Comparison of ENCODE assay signal across 9 mouse cellular contexts in genomic region chr7:28583570-28584344, GRCm38 (mm10). TPM values are rescaled to one million over a fixed set of nuclear protein-coding genes. Genes with fewer than 3 reads are reported as not detected.
DNase-seq lines count a peak whose midpoint lies in the region; ATAC-seq and TF ChIP-seq lines count a peak whose summit lies in the region.
"Had no signal": no experiment of that assay in that cellular context is flagged by ENCODE, and none has a peak within 500 bp of the region (broad histone marks: within the 10 kb centered on the region; RNA-seq: fewer than 3 reads in every experiment).

No protein-coding gene starts in this region.

- no peaks in the 10 kb centered on the region for H3K36me3 ChIP-seq in embryonic facial prominence, embryonic 15.5 days
- H3K36me3 ChIP-seq in neural tube, embryonic 14.5 days (ENCODE audit: control insufficient read depth, insufficient read depth, low read length): no peaks in the 10 kb centered on the region

- no peak for ATAC-seq in embryonic facial prominence, embryonic 15.5 days (ENCODE audit: insufficient number of reproducible peaks, low FRiP score, low TSS enrichment, low read depth)
- 0 out of 2 replicates have a peak, but pooled peaks have one; percentile 12 for ATAC-seq in neural tube, embryonic 14.5 days (ENCODE audit: low read depth)

- H3K4me1 ChIP-seq in embryonic facial prominence, embryonic 15.5 days: peaks cover 75% of the 10 kb centered on the region
- peaks cover 13% of the 10 kb centered on the region for H3K4me1 ChIP-seq in neural tube, embryonic 14.5 days (ENCODE audit: control insufficient read depth, insufficient read depth, low read length)

- no peak overlapping the region for H3K9ac ChIP-seq in embryonic facial prominence, embryonic 15.5 days
- no peak overlapping the region; the same call in 1 of the 2 replicates for H3K9ac ChIP-seq in neural tube, embryonic 14.5 days (replicated peaks; ENCODE audit: low read depth, low read length)
- H3K9ac ChIP-seq: limb, embryonic 13.5 days had no signal

- no peaks in the 10 kb centered on the region for H3K9me3 ChIP-seq in embryonic facial prominence, embryonic 15.5 days (replicated peaks)
- H3K9me3 ChIP-seq in neural tube, embryonic 14.5 days (ENCODE audit: control insufficient read depth, low read length): no peaks in the 10 kb centered on the region
- H3K9me3 ChIP-seq: limb, embryonic 13.5 days had no signal

- H3K27ac ChIP-seq in layer of hippocampus, adult 2 months: peak overlapping the region; percentile 91
- 0 out of 2 replicates have a peak overlapping the region, but pooled peaks have one; percentile 35 for H3K27ac ChIP-seq in embryonic facial prominence, embryonic 15.5 days (replicated peaks)
- H3K27ac ChIP-seq in neural tube, embryonic 14.5 days (ENCODE audit: low read depth, low read length): no peak overlapping the region; the same call in 1 of the 2 replicates
- H3K27ac ChIP-seq: limb, embryonic 13.5 days had no signal

- no peak overlapping the region for H3K4me3 ChIP-seq in layer of hippocampus, adult 2 months
- no peak overlapping the region for H3K4me3 ChIP-seq in embryonic facial prominence, embryonic 15.5 days (replicated peaks)
- H3K4me3 ChIP-seq in neural tube, embryonic 14.5 days (ENCODE audit: low read depth, low read length): no peak overlapping the region
- H3K4me3 ChIP-seq: limb, embryonic 13.5 days had no signal

- no peaks in the 10 kb centered on the region for H3K27me3 ChIP-seq in embryonic facial prominence, embryonic 15.5 days
- H3K27me3 ChIP-seq in neural tube, embryonic 14.5 days (ENCODE audit: control insufficient read depth, insufficient read depth, low read length): no peaks in the 10 kb centered on the region
- H3K27me3 ChIP-seq: limb, embryonic 13.5 days had no signal

- H3K4me2 ChIP-seq in embryonic facial prominence, embryonic 15.5 days (replicated peaks): no peak overlapping the region
- H3K4me2 ChIP-seq in neural tube, embryonic 14.5 days (ENCODE audit: low read depth, low read length): no peak overlapping the region
- H3K4me2 ChIP-seq: limb, embryonic 13.5 days had no signal

- peak in 1 of 2 experiments; percentile 42 for DNase-seq in layer of hippocampus, adult 2 months (ENCODE audit: low spot score in 2 of 2)
- DNase-seq in layer of hippocampus, adult 9-10 months (ENCODE audit: low spot score): no peak
- peak; percentile 81 for DNase-seq in liver
- DNase-seq in adrenal gland, postnatal 10 days: no peak
- DNase-seq in urinary bladder, postnatal 4 days (ENCODE audit: low spot score in 2 of 2): no peak

- no peak for TF ChIP-seq CTCF in layer of hippocampus, adult 2 months (conservative IDR thresholded peaks at IDR 0.05)

- 65% methylated on average over 8 of the region's 8 CpGs for WGBS in embryonic facial prominence, embryonic 15.5 days
- 80% methylated on average over 8 of the region's 8 CpGs for WGBS in neural tube, embryonic 14.5 days

RNA-seq across cellular contexts. Expression of gene Samd4b, which starts 14.2 kb away (rescaled TPM):
- total RNA-seq in layer of hippocampus, adult 2 months (2021): 10 to 100 TPM; 67.8 to 70.1 TPM
- 32.8 and 34.1 TPM in 2 replicates for polyA plus RNA-seq in embryonic facial prominence, embryonic 15.5 days (2015; fragmentation: Nextera tagmentation; extraction: Ambion mirVana)
- 24.3 and 25.1 TPM in 2 replicates for polyA plus RNA-seq in neural tube, embryonic 14.5 days (2014; fragmentation: Nextera tagmentation; extraction: Ambion mirVana)
- 10 to 100 TPM; 45.5 to 49.6 TPM for total RNA-seq in adrenal gland, postnatal 10 days (2021)

RNA-seq across cellular contexts. Expression of gene Pak4, which starts 14.2 kb away (rescaled TPM):
- total RNA-seq in layer of hippocampus, adult 2 months (2021): 10 to 100 TPM; 13.7 to 16.2 TPM
- polyA plus RNA-seq in embryonic facial prominence, embryonic 15.5 days (2015; fragmentation: Nextera tagmentation; extraction: Ambion mirVana): 37.4 and 39.3 TPM in 2 replicates
- 10.6 and 15.5 TPM in 2 replicates for polyA plus RNA-seq in neural tube, embryonic 14.5 days (2014; fragmentation: Nextera tagmentation; extraction: Ambion mirVana)
- 10 to 100 TPM; 19.4 to 20.4 TPM for total RNA-seq in adrenal gland, postnatal 10 days (2021)

RNA-seq across cellular contexts. Expression of gene Nccrp1, which starts 36.7 kb away (rescaled TPM):
- total RNA-seq in layer of hippocampus, adult 2 months (2021): under 1 TPM; 0.23 to 0.47 TPM
- polyA plus RNA-seq in embryonic facial prominence, embryonic 15.5 days (2015; fragmentation: Nextera tagmentation; extraction: Ambion mirVana): 2.6 and 4.6 TPM in 2 replicates
- polyA plus RNA-seq in neural tube, embryonic 14.5 days (2014; fragmentation: Nextera tagmentation; extraction: Ambion mirVana): 0.17 TPM in 1 of 2 replicates, not detected in the other
- total RNA-seq in adrenal gland, postnatal 10 days (2021): not detected
- total RNA-seq: hematopoietic stem cell, adult 5-6 weeks had no signal
- polyA plus RNA-seq: limb, embryonic 13.5 days had no signal

RNA-seq across cellular contexts. Expression of gene Sycn, which starts 43.1 kb away (rescaled TPM):
- total RNA-seq in layer of hippocampus, adult 2 months (2021): not detected
- polyA plus RNA-seq in embryonic facial prominence, embryonic 15.5 days (2015; fragmentation: Nextera tagmentation; extraction: Ambion mirVana): not detected in 2 replicates
- not detected in 2 replicates for polyA plus RNA-seq in neural tube, embryonic 14.5 days (2014; fragmentation: Nextera tagmentation; extraction: Ambion mirVana)
- total RNA-seq in adrenal gland, postnatal 10 days (2021): not detected
- total RNA-seq: hematopoietic stem cell, adult 5-6 weeks had no signal
- polyA plus RNA-seq: limb, embryonic 13.5 days had no signal

RNA-seq across cellular contexts. Expression of gene Acp7, which starts 47.4 kb away (rescaled TPM):
- 1 to 10 TPM; 1.2 to 2.2 TPM for total RNA-seq in layer of hippocampus, adult 2 months (2021)
- polyA plus RNA-seq in embryonic facial prominence, embryonic 15.5 days (2015; fragmentation: Nextera tagmentation; extraction: Ambion mirVana): 1.3 and 1.9 TPM in 2 replicates
- 0.19 TPM in 1 of 2 replicates, not detected in the other for polyA plus RNA-seq in neural tube, embryonic 14.5 days (2014; fragmentation: Nextera tagmentation; extraction: Ambion mirVana)
- not detected for total RNA-seq in adrenal gland, postnatal 10 days (2021)
- total RNA-seq: hematopoietic stem cell, adult 5-6 weeks had no signal
- polyA plus RNA-seq: limb, embryonic 13.5 days had no signal
